Mouse (Mus musculus) embryonic fibroblast, embryonic 13.5 days (primary cell): ENCODE data around the gene Akt3.

Experiments
- CTCF ChIP-seq: IDR thresholded peaks from 2 replicates; pipeline ENCODE4 v1.5.1; 2011; ENCODE audit warnings: mild to moderate bottlenecking, control low read depth, low read length, moderate library complexity, borderline replicate concordance; ENCODE audit not compliant: insufficient read depth
- POLR2A ChIP-seq: IDR thresholded peaks from 2 replicates; pipeline ENCODE4 v1.6.1; 2011; ENCODE audit warnings: low read depth, mild to moderate bottlenecking, control low read depth, low read length, moderate library complexity

- TF ChIP-seq CTCF (no peak), POLR2A (no peak)
Measured at GRCm38 (mm10) chr1:177277361-177277760, 19.4 kb upstream of the Akt3 start.
